Mouse (Mus musculus) heart, adult 2 months (tissue): Measurements from ENCODE around the gene Qars.

ENCODE experiments used
- CTCF ChIP-seq: fragments of 200-600 bp; IDR thresholded peaks from 2 replicates; pipeline ENCODE4 v1.8.1; 2022; ENCODE audit warnings: antibody characterized with exemption, mild to moderate bottlenecking, moderate library complexity
- POLR2A ChIP-seq: fragments of 200-500 bp; IDR thresholded peaks from 2 replicates; pipeline ENCODE4 v1.6.1; 2011; ENCODE audit warnings: mild to moderate bottlenecking, low read depth, low read length, control low read depth; ENCODE audit not compliant: insufficient read depth

DNA sequence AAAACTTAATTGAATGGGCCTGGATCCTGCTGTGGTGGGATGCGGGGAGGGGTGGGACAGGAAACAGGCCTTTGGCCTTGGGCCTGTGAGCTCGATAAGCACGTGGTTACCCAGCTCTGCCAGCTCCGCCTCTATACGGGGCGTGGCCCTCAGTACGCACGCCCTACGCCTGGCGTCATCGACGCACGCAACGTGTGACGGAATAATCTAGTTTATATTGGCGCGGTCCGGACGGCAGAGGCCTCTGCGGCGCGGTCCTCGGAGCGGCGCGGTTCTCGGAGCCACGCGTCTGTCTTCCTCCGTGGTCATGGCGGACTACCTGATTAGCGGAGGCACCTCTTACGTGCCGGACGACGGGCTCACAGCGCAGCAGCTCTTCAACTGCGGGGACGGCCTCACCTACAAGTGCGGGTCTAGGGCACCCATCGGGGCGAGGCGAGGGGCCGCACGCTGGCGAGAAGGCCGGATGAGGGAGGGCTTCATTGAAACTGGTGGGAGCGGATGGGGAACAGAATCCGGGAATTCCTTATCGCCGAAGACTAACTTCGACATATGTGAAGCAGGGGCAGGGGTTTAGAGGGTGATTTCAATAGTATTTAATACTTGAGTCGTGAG is 52.8 kb downstream of the Qars start, which contains the start of gene Impdh2:
- 0 out of 2 replicates have a peak, but pooled peaks have one; percentile 9 for TF ChIP-seq CTCF
- TF ChIP-seq POLR2A, result peak; percentile 95
